Mouse (Mus musculus): Measurements from ENCODE around the gene 1700042G07Rik. TPM values are rescaled to one million over a fixed set of nuclear protein-coding genes. Genes with fewer than 3 reads are reported as not detected.

The 1700042G07Rik gene
- total RNA-seq, 1 experiment from 2014 or later: not detected

DNA sequence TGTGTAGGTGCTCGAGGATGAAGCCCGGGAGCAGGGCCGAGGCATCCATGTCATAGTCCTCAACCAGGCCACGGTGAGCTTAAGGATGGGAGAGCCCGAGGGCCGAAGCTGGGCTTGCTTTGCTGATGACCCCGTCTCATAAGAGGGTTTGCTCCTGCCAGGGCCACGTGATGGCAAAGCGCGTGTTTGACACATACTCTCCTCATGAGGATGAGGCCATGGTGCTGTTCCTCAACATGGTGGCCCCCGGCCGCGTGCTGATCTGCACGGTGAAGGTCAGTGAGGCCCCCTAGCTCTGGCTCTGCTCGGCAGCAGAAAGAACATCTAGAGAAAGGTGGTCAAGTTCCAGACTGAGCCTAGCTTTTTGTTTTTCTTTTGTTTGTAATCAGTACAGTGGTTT, 20.5 kb upstream of the 1700042G07Rik start:
- no peak for ATAC-seq (replicated peaks in 1 of 2; ENCODE audit: insufficient read depth in 1 of 2, low FRiP score in 2 of 2, low TSS enrichment in 1 of 2, low read depth in 1 of 2, poor library complexity in 2 of 2, severe bottlenecking in 2 of 2)

DNA sequence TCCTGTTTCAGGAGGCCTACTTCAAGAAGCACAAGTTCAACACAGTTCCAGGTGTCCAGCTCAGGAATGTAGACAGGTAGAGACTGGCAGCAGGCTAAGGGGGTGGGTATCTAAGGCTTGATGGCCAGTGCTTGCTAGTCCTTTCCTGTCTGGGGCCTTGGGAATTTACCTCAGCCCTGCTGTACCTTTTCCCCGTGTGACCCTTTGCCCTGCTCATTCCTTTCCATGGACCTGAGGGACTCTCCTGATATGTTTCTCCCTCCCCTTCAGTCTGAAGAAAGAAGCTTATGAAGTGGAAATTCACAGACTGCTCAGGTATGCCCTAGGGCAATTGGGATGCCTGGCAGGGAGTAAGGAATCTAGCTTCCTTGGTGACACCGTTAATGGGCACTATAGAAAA, 15.3 kb upstream of the 1700042G07Rik start:
- ATAC-seq (replicated peaks in 1 of 2; ENCODE audit: insufficient read depth in 1 of 2, low FRiP score in 2 of 2, low TSS enrichment in 1 of 2, low read depth in 1 of 2, poor library complexity in 2 of 2, severe bottlenecking in 2 of 2): no peak

DNA sequence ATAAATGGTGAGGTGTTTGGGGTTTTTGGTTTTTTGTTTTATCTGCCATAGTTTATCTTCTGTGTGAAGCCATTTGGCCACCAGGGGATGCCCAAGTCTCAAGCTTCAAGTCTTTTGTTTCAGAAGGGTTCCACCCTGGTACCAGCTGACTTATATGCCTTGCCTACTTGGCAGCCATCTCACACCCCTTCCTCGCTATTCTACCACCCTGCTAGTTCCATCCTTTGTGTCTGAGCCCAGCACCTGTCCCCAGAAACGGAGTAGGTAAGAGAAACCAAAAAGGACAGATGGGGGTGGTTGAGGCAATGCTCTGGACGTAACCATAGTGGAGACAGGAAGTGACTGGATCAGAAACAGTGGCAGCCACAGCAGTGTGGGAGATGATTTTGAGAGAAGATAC, 13.3 kb upstream of the 1700042G07Rik start:
- peak in 1 of 2 experiments; percentile 40; a peak in 3 of 4 replicates for ATAC-seq (replicated peaks in 1 of 2; ENCODE audit: insufficient read depth in 1 of 2, low FRiP score in 2 of 2, low TSS enrichment in 1 of 2, low read depth in 1 of 2, poor library complexity in 2 of 2, severe bottlenecking in 2 of 2)

DNA sequence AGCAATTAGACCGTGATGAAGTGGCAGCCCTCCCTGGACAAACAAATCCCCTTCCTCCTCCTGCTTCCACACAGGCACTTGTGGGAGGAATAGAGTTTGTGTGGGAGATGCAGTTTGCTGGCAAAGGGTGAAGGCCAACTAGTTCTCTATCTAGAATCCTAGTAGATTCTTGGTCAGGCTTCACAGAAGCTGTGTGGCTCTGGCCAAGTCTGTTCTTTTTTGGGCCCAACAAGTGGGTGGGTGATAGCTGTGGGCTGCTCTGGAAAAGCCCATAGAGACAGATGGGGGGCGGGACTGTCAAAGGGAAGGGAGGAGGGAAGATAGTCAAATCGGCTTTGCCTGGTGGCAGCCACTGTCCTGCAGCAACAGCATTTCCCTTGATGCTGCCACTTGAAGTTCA, 12.4 kb upstream of the 1700042G07Rik start:
- ATAC-seq (replicated peaks in 1 of 2; ENCODE audit: insufficient read depth in 1 of 2, low FRiP score in 2 of 2, low TSS enrichment in 1 of 2, low read depth in 1 of 2, poor library complexity in 2 of 2, severe bottlenecking in 2 of 2): no peak

DNA sequence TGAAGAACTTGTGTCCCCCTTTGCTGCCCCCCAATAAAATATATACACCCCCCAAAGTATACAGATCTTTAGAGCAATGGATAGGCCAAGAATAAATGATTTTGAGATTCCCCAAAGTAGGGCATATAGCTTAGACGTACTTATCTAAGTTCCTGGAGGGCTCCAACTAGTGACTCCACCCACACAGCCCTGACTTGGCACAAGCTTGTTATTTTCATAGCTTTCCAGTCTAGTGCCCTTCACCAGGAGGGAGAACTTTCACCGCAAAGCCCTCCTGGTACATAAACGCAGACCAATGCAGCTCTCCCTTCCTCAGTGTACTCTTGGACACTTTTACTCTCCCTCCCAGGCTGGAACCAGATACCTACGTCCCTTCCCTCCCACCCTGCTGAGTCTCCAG, 11.0 kb upstream of the 1700042G07Rik start:
- no peak for ATAC-seq (replicated peaks in 1 of 2; ENCODE audit: insufficient read depth in 1 of 2, low FRiP score in 2 of 2, low TSS enrichment in 1 of 2, low read depth in 1 of 2, poor library complexity in 2 of 2, severe bottlenecking in 2 of 2)

DNA sequence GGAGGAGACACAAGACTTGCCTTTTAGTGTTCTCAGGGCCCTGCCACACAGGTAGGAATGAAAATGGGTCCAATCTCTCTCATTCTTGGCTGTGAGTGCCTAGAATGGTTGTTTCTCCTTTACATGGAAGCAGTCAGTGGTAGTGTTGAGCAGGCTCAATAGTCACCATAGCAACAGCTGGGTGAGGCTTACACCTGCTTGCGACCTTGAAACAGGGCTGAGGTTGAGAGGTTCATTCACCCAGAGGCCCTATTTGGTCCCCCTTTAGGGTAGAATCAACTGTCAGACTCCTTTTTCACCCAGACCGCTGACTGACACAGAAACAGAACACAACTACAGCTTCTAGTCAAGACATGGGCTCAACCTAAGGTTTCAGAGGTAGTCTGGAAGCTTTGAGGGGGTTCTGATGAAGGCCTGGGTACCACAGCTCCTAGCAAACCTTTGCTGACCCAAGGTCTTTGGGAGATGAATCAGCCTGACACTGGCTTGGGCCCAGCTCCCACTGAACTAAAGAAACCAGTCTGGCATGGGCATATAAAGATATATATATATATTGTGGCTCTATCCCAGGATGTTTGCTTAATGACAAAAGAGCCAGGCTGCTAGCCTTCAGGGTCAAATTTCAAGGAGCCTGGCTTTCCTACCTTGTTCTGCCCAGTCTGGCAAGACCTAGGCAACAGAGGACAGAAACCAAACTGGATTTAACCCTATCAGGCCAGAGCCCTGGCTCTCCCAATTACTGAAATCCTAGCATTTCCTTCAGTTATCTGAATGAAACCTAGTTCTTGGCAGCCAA, 8.2 kb upstream of the 1700042G07Rik start:
- ATAC-seq (replicated peaks in 1 of 2; ENCODE audit: insufficient read depth in 1 of 2, low FRiP score in 2 of 2, low TSS enrichment in 1 of 2, low read depth in 1 of 2, poor library complexity in 2 of 2, severe bottlenecking in 2 of 2): no peak

DNA sequence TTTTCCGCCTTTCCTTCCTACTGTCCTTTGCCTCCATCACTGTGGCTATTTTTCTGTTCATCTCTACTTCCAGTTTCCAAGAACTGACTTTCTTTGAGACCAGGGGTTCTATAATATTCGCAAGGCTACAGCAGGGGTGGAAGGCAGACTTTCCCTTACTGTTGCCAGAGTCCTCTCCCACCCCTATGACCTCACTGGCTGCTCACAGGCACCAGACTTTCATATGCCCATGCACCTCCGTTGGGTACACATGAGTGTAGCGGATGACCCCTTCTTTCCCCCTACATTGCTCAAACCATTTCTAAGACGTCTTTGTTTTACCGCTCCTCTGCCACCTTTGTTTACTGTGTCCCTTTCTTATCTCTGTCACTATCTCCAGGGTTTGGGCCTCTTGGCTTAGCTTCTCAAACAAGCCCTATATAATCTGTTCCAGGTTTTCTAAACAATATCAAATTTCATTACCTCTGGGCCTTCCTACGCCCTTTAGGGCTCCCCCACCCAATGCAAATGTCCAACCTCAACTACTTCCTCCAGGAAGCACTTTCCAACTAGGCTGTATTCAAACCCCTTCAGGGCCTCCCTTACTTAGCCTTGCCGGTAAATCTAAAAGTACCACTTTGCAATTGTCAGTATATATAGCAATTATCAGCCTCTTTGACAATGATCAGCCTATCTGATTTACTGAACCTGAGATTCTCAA, 7.3 kb upstream of the 1700042G07Rik start:
- ATAC-seq (replicated peaks in 1 of 2; ENCODE audit: insufficient read depth in 1 of 2, low FRiP score in 2 of 2, low TSS enrichment in 1 of 2, low read depth in 1 of 2, poor library complexity in 2 of 2, severe bottlenecking in 2 of 2): no peak; a peak in 1 of 4 replicates

DNA sequence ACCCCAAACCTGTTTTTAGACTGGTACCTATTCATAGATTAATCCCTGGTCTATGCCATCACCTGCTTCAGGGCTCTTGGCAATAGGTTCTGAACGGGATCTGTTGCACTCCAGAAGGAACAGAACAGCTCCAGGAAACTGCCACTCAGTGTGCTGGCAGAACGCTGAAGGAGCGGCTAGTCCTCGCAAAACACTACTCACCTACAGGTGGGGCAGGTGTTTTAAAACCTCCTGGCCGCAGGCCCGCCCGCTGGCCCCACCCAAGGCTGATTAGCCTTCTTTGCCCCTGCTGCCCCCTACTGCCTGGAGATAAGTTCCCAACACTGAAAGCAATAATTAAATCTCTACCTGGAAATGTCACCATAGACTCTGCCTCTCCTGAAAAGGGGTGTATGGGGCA, 5.8 kb upstream of the 1700042G07Rik start, which contains the start of gene Tspan1:
TSS of gene Tspan1 (minus strand) at position 198 of the 400 bp plus-strand sequence.
- 0 out of 4 replicates have a peak, but pooled peaks of 1 of the 2 experiments have one; percentile 25 for ATAC-seq (replicated peaks in 1 of 2; ENCODE audit: insufficient read depth in 1 of 2, low FRiP score in 2 of 2, low TSS enrichment in 1 of 2, low read depth in 1 of 2, poor library complexity in 2 of 2, severe bottlenecking in 2 of 2)

DNA sequence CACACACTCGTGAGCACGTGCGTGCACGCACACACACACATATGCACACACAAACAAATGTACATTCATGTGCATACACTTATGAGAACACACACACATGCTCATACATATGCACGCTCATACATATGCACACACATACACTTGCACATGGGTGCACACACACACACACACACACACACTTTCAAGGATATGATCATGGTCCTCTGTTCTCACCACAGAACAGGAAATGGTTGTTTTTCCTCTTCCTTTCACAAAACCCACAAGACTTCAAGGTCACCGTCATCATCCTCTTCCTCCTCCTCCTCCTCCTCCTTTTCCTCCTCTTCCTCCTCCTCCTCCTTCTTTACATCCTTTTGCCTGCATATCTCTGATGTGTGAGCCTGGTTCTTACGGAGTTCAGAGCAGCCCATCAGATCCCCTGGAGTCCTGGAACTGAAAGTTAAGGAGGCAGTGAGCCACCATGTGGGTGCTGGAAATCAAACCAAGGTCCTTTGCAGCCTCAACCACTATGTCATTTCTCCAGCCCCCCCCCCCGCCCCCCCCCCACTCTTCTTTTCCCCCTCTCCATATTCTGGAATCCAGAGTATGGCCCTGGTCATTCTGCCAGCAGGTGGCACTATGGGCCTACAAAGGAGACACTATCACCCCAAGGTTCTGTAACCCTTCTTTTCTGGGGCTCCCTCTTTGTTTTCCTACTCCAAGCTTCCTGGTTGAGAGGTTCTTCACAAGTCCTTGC, 4.4 kb upstream of the 1700042G07Rik start:
- ATAC-seq (replicated peaks in 1 of 2; ENCODE audit: insufficient read depth in 1 of 2, low FRiP score in 2 of 2, low TSS enrichment in 1 of 2, low read depth in 1 of 2, poor library complexity in 2 of 2, severe bottlenecking in 2 of 2): peak in 1 of 2 experiments; percentile 51; a peak in 1 of 4 replicates

DNA sequence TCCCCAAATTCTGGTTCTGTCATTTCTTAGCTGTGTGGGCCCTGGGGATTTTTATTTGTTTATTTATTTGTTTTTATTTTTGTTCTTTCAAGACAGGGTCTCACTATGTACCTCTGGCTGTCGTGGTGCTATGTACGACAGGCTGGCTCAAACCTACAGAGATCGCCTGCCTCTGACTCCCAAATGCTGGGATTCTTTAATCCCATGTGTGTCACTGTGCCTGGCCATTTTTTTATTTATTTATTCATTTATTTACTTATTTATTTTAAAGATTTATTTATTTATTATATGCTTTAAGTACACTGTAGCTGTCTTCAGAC, 3.9 kb upstream of the 1700042G07Rik start:
- no peak for ATAC-seq (replicated peaks in 1 of 2; ENCODE audit: insufficient read depth in 1 of 2, low FRiP score in 2 of 2, low TSS enrichment in 1 of 2, low read depth in 1 of 2, poor library complexity in 2 of 2, severe bottlenecking in 2 of 2)

DNA sequence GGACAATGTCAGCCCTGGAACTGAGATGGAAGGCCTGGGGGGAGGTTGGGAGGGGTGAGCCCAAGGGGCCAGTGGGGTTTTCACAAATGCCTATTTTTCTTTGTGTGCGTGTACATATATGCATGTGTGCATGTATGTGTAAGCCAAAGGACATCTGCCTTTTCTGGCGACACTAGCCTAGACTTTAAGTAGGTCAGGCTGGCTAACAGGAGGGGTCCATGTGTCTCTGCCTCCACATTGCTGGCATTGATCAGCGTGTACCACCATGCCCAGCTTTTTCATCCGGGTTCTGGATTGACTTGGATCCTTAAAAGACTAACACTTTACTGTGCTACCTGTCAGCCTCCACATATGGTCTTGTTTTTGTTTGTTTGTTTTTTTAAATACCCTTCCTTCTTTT, 580 bp downstream of the 1700042G07Rik start:
- ATAC-seq (replicated peaks in 1 of 2; ENCODE audit: insufficient read depth in 1 of 2, low FRiP score in 2 of 2, low TSS enrichment in 1 of 2, low read depth in 1 of 2, poor library complexity in 2 of 2, severe bottlenecking in 2 of 2): no peak

DNA sequence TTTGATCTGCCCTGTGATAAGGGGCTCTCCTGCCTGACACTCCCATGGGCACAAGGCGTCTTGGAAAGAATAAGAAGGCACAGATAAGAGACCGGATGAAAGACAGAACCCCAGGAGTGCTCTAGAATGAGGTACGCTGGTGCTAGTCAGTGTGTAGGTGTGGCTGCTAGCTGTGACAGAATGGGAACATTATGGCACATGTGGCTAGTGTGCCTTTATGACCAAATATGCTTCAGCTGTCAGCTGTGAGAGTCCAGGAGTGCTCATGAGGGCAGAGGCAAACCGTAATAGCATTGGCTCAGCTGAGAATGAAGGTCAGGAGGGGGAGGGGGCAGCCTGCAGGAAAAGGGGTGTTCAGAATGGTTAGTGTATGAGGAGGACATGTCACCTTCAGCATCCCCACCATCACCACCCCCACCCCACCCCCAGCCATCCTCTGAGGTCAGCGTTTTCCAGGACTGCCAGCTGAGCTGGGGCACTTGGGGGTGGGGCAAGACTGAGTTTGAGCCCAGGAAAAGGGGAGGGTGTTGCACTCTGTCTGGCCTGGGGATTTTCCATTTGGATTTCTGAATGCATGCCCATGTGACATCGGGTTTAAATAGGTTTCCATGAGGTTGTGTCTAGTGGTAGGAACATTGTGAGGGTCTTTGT, 1.4 kb downstream of the 1700042G07Rik start:
- ATAC-seq (replicated peaks in 1 of 2; ENCODE audit: insufficient read depth in 1 of 2, low FRiP score in 2 of 2, low TSS enrichment in 1 of 2, low read depth in 1 of 2, poor library complexity in 2 of 2, severe bottlenecking in 2 of 2): no peak

DNA sequence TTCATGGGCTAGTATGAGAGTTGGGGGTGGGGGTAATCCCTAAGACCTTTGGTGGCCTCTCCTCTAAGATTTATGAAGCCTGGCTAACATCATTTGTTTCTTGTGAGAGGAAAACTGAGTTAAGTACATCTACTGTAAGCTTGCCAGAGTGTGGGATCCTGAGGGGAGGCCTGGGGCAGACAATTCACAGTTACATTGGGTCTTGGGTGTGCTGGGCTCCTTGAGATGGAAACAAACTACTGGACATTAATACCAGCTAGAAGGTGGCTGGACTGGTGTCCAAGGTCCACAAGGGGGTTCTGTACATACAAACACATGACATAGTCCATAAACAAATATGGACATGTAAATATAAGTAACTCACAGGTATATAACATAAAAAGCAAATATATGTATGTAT, 2.0 kb downstream of the 1700042G07Rik start:
- ATAC-seq (replicated peaks in 1 of 2; ENCODE audit: insufficient read depth in 1 of 2, low FRiP score in 2 of 2, low TSS enrichment in 1 of 2, low read depth in 1 of 2, poor library complexity in 2 of 2, severe bottlenecking in 2 of 2): no peak

DNA sequence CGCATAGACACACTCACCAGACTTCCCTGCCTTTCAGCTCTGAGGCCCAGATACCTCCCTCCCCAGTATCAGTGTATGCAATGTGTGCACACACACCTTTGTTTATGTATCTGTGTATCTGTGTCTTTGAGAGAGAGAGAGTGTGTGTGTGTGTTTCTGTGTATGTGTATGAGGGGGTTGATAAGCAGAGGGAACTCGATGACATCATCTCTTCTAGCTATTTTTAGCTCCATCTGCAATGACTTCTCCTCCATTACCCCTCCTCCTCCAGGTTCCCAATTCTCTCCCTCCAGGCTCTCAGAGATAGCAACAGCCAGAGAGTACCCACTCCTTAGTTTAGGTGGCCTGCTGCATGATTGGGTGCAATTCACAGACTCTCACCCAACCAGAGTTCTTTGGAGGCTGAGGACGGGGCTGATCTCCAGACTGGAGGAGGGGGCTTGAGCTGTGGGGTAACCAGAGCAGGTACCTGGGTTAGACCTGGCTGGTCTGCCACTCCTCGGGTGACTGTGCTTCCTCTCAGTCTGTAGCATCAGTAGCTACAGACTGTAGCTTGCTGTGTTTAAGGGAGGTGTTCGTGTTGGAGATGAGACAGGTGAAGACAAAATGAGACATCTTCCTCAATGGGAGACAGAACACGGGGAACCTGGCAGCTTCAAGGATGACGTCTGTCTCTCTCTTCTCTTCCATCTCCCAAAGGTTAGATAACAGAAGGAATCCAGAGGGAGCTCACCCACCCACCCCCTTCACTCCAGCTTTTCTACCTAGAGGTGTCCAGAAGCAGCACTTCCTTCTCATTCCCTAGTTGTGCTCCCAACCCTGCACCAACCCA, 2.8 kb downstream of the 1700042G07Rik start:
- ATAC-seq (replicated peaks in 1 of 2; ENCODE audit: insufficient read depth in 1 of 2, low FRiP score in 2 of 2, low TSS enrichment in 1 of 2, low read depth in 1 of 2, poor library complexity in 2 of 2, severe bottlenecking in 2 of 2): no peak

DNA sequence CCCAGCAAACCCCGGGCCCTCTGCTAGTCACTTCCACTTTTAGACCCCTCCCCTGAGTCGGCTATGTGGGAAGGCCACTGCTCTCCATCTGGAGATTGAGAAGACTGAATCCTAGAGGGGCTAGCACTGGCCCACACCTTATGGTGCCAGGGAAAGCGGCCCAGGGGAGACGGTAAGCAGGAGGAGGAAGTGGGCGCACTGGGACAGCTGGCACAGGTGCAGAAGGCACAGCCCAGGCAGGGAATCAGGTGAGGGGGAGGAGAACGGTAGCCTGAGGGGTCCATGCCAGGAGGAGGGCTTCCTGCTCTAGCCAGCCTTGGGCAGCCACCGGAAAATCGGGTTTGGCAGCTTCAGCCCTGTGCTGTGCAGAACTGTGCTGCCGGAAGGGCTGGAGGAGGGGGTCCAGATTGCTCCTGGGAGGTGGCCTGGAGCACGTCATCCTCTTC, 3.4 kb downstream of the 1700042G07Rik start:
- ATAC-seq (replicated peaks in 1 of 2; ENCODE audit: insufficient read depth in 1 of 2, low FRiP score in 2 of 2, low TSS enrichment in 1 of 2, low read depth in 1 of 2, poor library complexity in 2 of 2, severe bottlenecking in 2 of 2): peak; percentile 68 to 75

DNA sequence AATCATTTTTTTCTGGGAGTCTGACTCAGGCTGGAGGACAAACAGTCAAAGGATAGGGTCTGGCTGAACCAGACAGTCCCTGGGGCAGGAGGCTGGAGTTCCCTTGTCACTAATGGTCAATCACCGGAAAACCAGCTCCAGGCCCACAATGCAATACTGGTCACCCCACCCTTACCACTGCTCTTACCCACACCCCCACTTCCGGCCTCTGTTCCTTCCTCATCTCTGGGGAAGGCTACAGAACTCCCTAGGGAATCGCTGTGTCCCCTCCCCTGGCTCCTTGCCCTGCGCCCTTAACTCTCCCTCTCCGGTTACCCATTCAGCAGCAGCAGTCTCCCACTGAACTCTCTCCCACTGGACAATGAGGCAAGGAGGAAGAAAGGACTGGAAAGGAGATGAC, 4.0 kb downstream of the 1700042G07Rik start:
- ATAC-seq (replicated peaks in 1 of 2; ENCODE audit: insufficient read depth in 1 of 2, low FRiP score in 2 of 2, low TSS enrichment in 1 of 2, low read depth in 1 of 2, poor library complexity in 2 of 2, severe bottlenecking in 2 of 2): no peak; a peak in 3 of 4 replicates

DNA sequence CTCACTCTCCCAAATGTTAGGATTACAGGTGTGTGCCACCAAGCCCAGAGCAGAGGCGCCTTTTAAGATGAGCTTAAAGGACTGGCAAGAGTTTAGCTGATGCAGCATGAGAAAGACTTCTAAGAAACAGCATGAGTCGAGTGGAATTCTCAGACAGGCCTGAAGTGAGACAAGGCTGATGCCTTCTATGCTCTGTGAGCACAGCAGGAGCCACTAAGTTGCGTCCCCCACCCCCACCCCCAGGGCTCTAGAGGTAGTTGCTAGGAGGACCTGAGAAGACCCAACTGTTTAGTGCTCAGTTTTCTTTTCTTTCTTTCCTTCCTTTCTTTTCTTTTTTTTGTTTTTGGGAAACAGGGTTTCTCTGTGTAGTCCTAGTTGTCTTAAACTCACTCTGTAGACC, 8.9 kb downstream of the 1700042G07Rik start:
- no peak for ATAC-seq (replicated peaks in 1 of 2; ENCODE audit: insufficient read depth in 1 of 2, low FRiP score in 2 of 2, low TSS enrichment in 1 of 2, low read depth in 1 of 2, poor library complexity in 2 of 2, severe bottlenecking in 2 of 2)

Measured in hematopoietic stem cell, adult 5-6 weeks (primary cell).